Mouse (Mus musculus) testis, adult 2 months (tissue): ENCODE measurements around the gene Slc30a3.

ENCODE experiments used
- CTCF ChIP-seq: fragments of 200-500 bp; IDR thresholded peaks from 2 replicates; pipeline ENCODE4 v1.5.1; 2012; ENCODE audit warnings: low read depth, mild to moderate bottlenecking, inconsistent platforms, low read length, moderate library complexity; ENCODE audit not compliant: control insufficient read depth, insufficient read depth, insufficient replicate concordance
- POLR2A ChIP-seq: fragments of 200-500 bp; IDR thresholded peaks from 2 replicates; pipeline ENCODE4 v1.6.1; 2012; ENCODE audit warnings: low read depth, mild to moderate bottlenecking, inconsistent platforms, low read length, moderate library complexity; ENCODE audit not compliant: control insufficient read depth

DNA sequence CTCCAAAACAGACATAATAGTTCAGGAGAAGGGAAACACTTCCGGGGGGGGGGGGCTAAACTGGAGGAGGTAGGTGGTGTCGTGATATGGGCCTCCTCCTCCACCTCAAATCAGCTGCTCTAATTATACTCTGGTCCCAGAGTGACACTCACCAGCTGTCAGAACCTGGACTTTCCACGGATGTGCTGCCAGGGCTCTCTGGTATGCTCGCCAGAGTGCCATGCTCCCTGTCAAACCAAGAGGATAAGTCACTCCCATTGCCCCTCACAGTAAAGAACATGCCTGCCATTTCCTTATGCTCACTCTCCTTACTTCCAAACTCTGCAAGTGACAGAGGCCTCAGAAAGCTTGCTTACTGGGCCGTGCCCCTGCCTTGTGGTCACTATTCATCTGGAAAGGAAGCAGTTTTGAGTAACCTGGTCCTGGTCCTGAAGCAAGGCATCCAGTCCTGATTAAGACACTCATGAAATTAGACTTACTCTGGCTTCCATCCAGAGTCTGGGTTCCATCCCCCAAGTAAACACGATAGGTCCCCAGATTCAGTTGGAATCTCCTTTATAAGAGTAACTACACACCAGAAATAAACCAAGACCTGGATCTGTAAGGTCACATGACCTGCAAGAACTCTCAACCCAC lies 45.6 kb upstream of the Slc30a3 start:
- no peak for TF ChIP-seq CTCF
- TF ChIP-seq POLR2A = no peak
